Mouse (Mus musculus): ENCODE data around the gene Map3k6. TPM values are rescaled to one million over a fixed set of nuclear protein-coding genes. Genes with fewer than 3 reads are reported as not detected.

Gene Map3k6
- polyA plus RNA-seq, 1 experiment: 4.6 TPM

DNA sequence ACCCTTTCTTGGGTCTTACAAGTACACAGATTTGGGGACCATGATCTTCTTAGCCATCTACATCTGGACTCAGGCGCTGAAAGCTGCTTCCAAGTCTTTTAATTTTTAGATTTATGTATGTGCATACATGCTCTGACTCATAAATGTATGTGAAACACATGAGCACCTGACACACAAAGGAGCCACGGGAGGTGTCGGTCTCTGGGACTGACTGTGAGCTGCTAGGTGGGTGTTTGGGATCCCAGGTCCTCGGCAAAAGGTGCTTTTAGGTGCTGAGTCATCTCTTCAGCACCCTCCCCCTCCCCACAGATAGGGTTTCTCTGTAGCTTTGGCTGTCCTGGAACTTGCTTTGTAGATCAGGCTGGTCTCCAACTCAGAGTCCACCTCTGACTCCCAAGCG, 23.1 kb downstream of the Map3k6 start:
- H3K36me3 ChIP-seq (ENCODE audit: control insufficient read depth, insufficient read depth): peaks cover 5% of the 10 kb centered on the region
- H3K79me2 ChIP-seq (ENCODE audit: control insufficient read depth, insufficient read depth): no peaks in the 10 kb centered on the region

DNA sequence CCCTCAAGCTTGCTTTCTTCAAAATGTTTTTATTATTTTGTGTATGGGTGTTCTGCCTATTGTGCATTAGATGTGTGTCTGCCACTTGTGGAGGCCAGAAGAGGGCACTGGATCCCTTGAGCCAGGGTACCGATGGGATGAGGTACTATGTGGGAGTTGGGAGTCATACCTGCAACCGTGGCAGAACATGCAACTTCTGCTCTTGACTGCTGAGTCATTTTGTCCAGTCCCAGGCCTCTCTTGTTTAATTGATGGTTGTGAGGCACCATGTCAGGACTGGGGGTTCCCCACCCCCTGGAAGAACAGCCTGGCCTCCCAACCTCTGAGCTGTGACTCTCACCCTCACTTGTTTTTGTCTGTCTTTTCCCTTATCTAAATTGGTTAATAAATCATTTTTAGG, 23.9 kb downstream of the Map3k6 start:
- no peak overlapping the region for H3K4me2 ChIP-seq (ENCODE audit: low read depth)
- peaks cover 8% of the 10 kb centered on the region for H3K36me3 ChIP-seq (ENCODE audit: control insufficient read depth, insufficient read depth)
- H3ac ChIP-seq (ENCODE audit: control insufficient read depth, insufficient read length): no peak overlapping the region
- no peak for TF ChIP-seq POLR2A (IDR thresholded peaks at IDR 0.05; ENCODE audit: insufficient read length, low read depth)
- TF ChIP-seq MYOG (IDR thresholded peaks at IDR 0.05; ENCODE audit: control insufficient read depth in 1 of 3, insufficient read depth in 1 of 3, insufficient read length in 2 of 3, low read depth in 2 of 3): no peak
- TF ChIP-seq TCF12 (IDR thresholded peaks at IDR 0.05; ENCODE audit: insufficient read depth, poor library complexity, severe bottlenecking): no peak
- no peak for TF ChIP-seq REST (IDR thresholded peaks at IDR 0.05; ENCODE audit: insufficient read depth, insufficient read length)
- no peak for TF ChIP-seq E2F4 (IDR thresholded peaks at IDR 0.05; ENCODE audit: insufficient read depth)
- no peak for TF ChIP-seq MYOD1 (IDR thresholded peaks at IDR 0.05; ENCODE audit: control insufficient read depth in 1 of 3, insufficient read length in 2 of 3, low read depth in 2 of 3)
- no peaks in the 10 kb centered on the region for H3K27me3 ChIP-seq (ENCODE audit: control insufficient read depth, insufficient read depth, insufficient read length)
- H3K4me3 ChIP-seq: no peak overlapping the region
- no peaks in the 10 kb centered on the region for H3K79me2 ChIP-seq (ENCODE audit: control insufficient read depth, insufficient read depth)

More for the DNA sequence above, 23.1 kb downstream of the Map3k6 start:
- Histone ChIP-seq H3K27me3 (ENCODE audit: control insufficient read depth, insufficient read depth, insufficient read length) (no peaks in the 10 kb centered on the region), H3ac (ENCODE audit: control insufficient read depth, insufficient read length) (no peak overlapping the region), H3K4me3 (no peak overlapping the region), H3K4me2 (ENCODE audit: low read depth) (no peak overlapping the region)
- no peak for TF ChIP-seq CEBPB (IDR thresholded peaks at IDR 0.05; ENCODE audit: insufficient read depth, poor library complexity, severe bottlenecking)
- no peak for TF ChIP-seq MAX (IDR thresholded peaks at IDR 0.05; ENCODE audit: low read depth)
- no peak for TF ChIP-seq E2F4 (IDR thresholded peaks at IDR 0.05; ENCODE audit: insufficient read depth)
- TF ChIP-seq POLR2A (IDR thresholded peaks at IDR 0.05; ENCODE audit: insufficient read length, low read depth): no peak
- TF ChIP-seq TCF12 (IDR thresholded peaks at IDR 0.05; ENCODE audit: insufficient read depth, poor library complexity, severe bottlenecking): no peak
- no peak for TF ChIP-seq MYOG (IDR thresholded peaks at IDR 0.05; ENCODE audit: control insufficient read depth in 1 of 3, insufficient read depth in 1 of 3, insufficient read length in 2 of 3, low read depth in 2 of 3)
- no peak for TF ChIP-seq REST (IDR thresholded peaks at IDR 0.05; ENCODE audit: insufficient read depth, insufficient read length)
- TF ChIP-seq POLR2AphosphoS2 (IDR thresholded peaks at IDR 0.05; ENCODE audit: insufficient read length, low read depth): no peak
- TF ChIP-seq SRF (IDR thresholded peaks at IDR 0.05; ENCODE audit: control insufficient read depth, insufficient read length, low read depth): no peak
- TF ChIP-seq TCF3 (IDR thresholded peaks at IDR 0.05; ENCODE audit: insufficient read length, low read depth): no peak
- TF ChIP-seq USF1 (IDR thresholded peaks at IDR 0.05; ENCODE audit: low read depth): no peak
- TF ChIP-seq MYOD1 (IDR thresholded peaks at IDR 0.05; ENCODE audit: control insufficient read depth in 1 of 3, insufficient read length in 2 of 3, low read depth in 2 of 3): no peak

DNA sequence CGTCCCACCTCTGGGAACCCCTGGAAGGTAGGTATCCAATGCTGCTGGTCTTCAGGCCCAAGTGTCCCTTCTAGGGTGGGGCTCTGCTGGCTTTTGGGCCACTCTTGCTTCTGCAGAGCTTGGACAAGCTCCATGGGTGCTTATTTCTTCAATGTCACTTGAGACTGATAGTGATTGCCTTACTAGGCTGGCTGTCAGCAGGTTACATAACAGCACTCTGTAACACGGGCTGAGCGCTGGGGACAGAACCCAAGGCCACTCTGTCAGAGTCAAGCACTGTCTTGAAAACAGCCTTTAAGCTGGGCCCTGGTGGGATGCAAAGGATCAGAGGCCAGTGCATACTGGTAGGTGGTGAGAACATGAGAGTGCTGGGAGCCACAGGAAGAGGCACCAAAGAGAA, 24.7 kb downstream of the Map3k6 start:
- no peak overlapping the region for H3K4me2 ChIP-seq (ENCODE audit: low read depth)
- H3K27me3 ChIP-seq (ENCODE audit: control insufficient read depth, insufficient read depth, insufficient read length): no peaks in the 10 kb centered on the region
- TF ChIP-seq E2F4 (IDR thresholded peaks at IDR 0.05; ENCODE audit: insufficient read depth): no peak
- no peak for TF ChIP-seq MYOG (IDR thresholded peaks at IDR 0.05; ENCODE audit: control insufficient read depth in 1 of 3, insufficient read depth in 1 of 3, insufficient read length in 2 of 3, low read depth in 2 of 3)
- TF ChIP-seq MAX (IDR thresholded peaks at IDR 0.05; ENCODE audit: low read depth): no peak
- no peak for TF ChIP-seq POLR2A (IDR thresholded peaks at IDR 0.05; ENCODE audit: insufficient read length, low read depth)
- TF ChIP-seq CEBPB (IDR thresholded peaks at IDR 0.05; ENCODE audit: insufficient read depth, poor library complexity, severe bottlenecking): no peak
- TF ChIP-seq TCF12 (IDR thresholded peaks at IDR 0.05; ENCODE audit: insufficient read depth, poor library complexity, severe bottlenecking): no peak
- TF ChIP-seq POLR2AphosphoS2 (IDR thresholded peaks at IDR 0.05; ENCODE audit: insufficient read length, low read depth): no peak
- no peaks in the 10 kb centered on the region for H3K79me2 ChIP-seq (ENCODE audit: control insufficient read depth, insufficient read depth)
- H3K4me3 ChIP-seq: no peak overlapping the region
- H3ac ChIP-seq (ENCODE audit: control insufficient read depth, insufficient read length): no peak overlapping the region
- H3K36me3 ChIP-seq (ENCODE audit: control insufficient read depth, insufficient read depth): peaks cover 8% of the 10 kb centered on the region

DNA sequence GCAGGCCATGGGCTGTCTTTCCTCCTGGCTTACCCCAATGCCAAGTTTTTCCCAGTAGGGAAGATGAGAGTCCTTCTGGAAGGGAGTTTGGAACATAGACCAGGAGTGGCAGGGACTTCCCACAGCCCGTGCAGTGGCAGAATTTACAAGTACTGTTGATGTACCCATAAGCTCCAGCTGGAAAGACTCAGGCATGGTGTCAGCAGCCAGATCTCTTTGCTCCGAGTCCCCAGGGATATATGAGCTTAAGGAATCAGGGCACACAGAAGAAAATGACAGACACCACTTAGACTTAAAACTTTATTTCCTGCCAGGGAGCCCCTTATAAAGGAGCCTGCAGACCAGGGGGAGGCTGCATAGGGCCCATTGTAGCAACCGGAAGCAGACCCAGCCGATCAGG, 25.1 kb downstream of the Map3k6 start:
- Histone ChIP-seq H3K4me3 (no peak overlapping the region), H3ac (ENCODE audit: control insufficient read depth, insufficient read length) (no peak overlapping the region), H3K27me3 (ENCODE audit: control insufficient read depth, insufficient read depth, insufficient read length) (no peaks in the 10 kb centered on the region), H3K36me3 (ENCODE audit: control insufficient read depth, insufficient read depth) (peaks cover 8% of the 10 kb centered on the region), H3K79me2 (ENCODE audit: control insufficient read depth, insufficient read depth) (no peaks in the 10 kb centered on the region), H3K4me2 (ENCODE audit: low read depth) (no peak overlapping the region)
- TF ChIP-seq REST (IDR thresholded peaks at IDR 0.05; ENCODE audit: insufficient read depth, insufficient read length) (no peak), MAX (IDR thresholded peaks at IDR 0.05; ENCODE audit: low read depth) (no peak), CEBPB (IDR thresholded peaks at IDR 0.05; ENCODE audit: insufficient read depth, poor library complexity, severe bottlenecking) (no peak), SRF (IDR thresholded peaks at IDR 0.05; ENCODE audit: control insufficient read depth, insufficient read length, low read depth) (no peak), USF1 (IDR thresholded peaks at IDR 0.05; ENCODE audit: low read depth) (no peak), TCF3 (IDR thresholded peaks at IDR 0.05; ENCODE audit: insufficient read length, low read depth) (no peak)

DNA sequence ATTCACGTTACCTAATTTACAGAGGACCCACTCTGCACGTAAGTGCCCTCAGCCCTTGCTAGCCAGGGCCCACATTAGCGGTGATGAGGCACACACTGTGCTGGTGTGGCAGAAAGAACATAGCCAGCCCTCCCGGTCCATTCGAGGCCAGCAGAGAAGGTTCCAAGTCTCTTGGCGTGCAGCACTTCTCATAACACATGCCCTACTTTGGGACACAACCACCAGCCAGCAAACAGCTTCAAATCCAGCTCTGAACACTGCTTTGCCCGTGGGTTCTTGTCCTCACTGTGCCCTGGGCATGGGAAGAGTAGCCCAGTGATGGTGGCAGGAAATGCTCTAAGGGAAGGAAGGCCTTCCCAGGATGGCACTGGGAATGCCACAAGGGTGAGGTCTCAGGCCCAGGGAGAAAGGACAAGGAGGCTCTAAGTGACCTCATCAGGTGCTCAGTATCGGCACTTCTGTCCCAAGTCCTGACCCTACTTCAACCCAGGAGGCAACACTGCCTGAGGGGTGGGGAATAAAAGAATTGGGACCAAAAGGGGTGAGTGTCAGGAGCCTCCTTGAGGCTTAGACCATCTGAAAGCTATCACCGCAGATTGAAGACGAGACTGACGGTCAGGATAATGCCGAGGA, 25.7 kb downstream of the Map3k6 start:
- no peak overlapping the region for H3ac ChIP-seq (ENCODE audit: control insufficient read depth, insufficient read length)
- no peak overlapping the region for H3K4me3 ChIP-seq
- no peak overlapping the region for H3K4me2 ChIP-seq (ENCODE audit: low read depth)
- H3K79me2 ChIP-seq (ENCODE audit: control insufficient read depth, insufficient read depth): no peaks in the 10 kb centered on the region
- no peaks in the 10 kb centered on the region for H3K27me3 ChIP-seq (ENCODE audit: control insufficient read depth, insufficient read depth, insufficient read length)
- H3K36me3 ChIP-seq (ENCODE audit: control insufficient read depth, insufficient read depth): peaks cover 8% of the 10 kb centered on the region
- TF ChIP-seq TCF12 (IDR thresholded peaks at IDR 0.05; ENCODE audit: insufficient read depth, poor library complexity, severe bottlenecking) (no peak), POLR2AphosphoS2 (IDR thresholded peaks at IDR 0.05; ENCODE audit: insufficient read length, low read depth) (no peak), MAX (IDR thresholded peaks at IDR 0.05; ENCODE audit: low read depth) (no peak), MYOG (IDR thresholded peaks at IDR 0.05; ENCODE audit: control insufficient read depth in 1 of 3, insufficient read depth in 1 of 3, insufficient read length in 2 of 3, low read depth in 2 of 3) (no peak), SRF (IDR thresholded peaks at IDR 0.05; ENCODE audit: control insufficient read depth, insufficient read length, low read depth) (no peak), CEBPB (IDR thresholded peaks at IDR 0.05; ENCODE audit: insufficient read depth, poor library complexity, severe bottlenecking) (no peak), MYOD1 (IDR thresholded peaks at IDR 0.05; ENCODE audit: control insufficient read depth in 1 of 3, insufficient read length in 2 of 3, low read depth in 2 of 3) (no peak), E2F4 (IDR thresholded peaks at IDR 0.05; ENCODE audit: insufficient read depth) (no peak)
